Mouse (Mus musculus) CD4-positive, CD25-positive, alpha-beta regulatory T cell, adult 2 months (primary cell): ENCODE data around the gene Gapdhs.

Experiments used
- DNase-seq: peaks from one replicate; pipeline ENCODE4 v3.0.0-alpha.2; 2012; ENCODE audit warnings: low read depth, low spot score

Gapdhs gene

DNA sequence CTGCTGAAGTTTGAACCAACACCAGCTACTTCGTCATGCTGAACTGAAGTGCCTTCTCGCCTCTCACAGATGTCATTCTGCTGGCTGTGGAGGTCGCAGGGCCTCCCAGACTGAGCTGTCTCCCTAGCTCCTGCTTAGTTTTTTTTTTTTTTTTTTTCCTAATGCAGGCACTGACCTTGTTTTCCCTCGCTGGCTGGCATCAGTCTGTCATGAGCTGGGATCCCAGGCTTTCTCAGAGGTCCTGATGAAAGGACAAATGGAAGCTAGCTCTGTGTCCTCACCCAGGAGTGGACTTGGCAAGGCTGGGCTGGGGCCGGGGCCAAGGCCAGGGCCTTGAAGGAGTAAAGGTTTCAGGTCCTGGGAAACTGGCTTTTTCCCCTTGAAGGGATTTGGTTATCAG lies 61.6 kb downstream of the Gapdhs start:
- DNase-seq = no peak
